Mouse (Mus musculus): ENCODE results near the gene Secisbp2l. TPM values are rescaled to one million over a fixed set of nuclear protein-coding genes. Genes with fewer than 3 reads are reported as not detected.

Gene Secisbp2l
- polyA plus RNA-seq, 1 experiment from 2014 or later, result 16.9 TPM

GRCm38 (mm10) chr2:125706510-125706921 is 76.2 kb downstream of the Secisbp2l start:
- no peak for DNase-seq (ENCODE audit: low spot score)

- no peak for DNase-seq (ENCODE audit: low spot score)
These were observed 77.6 kb downstream of the Secisbp2l start for GRCm38 (mm10) chr2:125704907-125705631.

- DNase-seq (ENCODE audit: low spot score), result no peak
These were observed 79.8 kb downstream of the Secisbp2l start for GRCm38 (mm10) chr2:125702851-125703250.

- no peak for DNase-seq (ENCODE audit: low spot score)
These were observed 81.1 kb downstream of the Secisbp2l start for GRCm38 (mm10) chr2:125701606-125702005.

GRCm38 (mm10) chr2:125696219-125696618 is 86.5 kb downstream of the Secisbp2l start:
- DNase-seq (ENCODE audit: low spot score), result no peak

GRCm38 (mm10) chr2:125694798-125695197 is 87.9 kb downstream of the Secisbp2l start:
- DNase-seq (ENCODE audit: low spot score), result no peak

- no peak for DNase-seq (ENCODE audit: low spot score)
These were observed 90.7 kb downstream of the Secisbp2l start for GRCm38 (mm10) chr2:125692010-125692409.

Other genes starting within 250 kb of the Secisbp2l start
- 7.0 and 7.5 TPM in 2 replicates for gene Cep152, start 157.8 kb downstream of the Secisbp2l start, polyA plus RNA-seq (2015; fragmentation: Nextera tagmentation; extraction: Ambion mirVana)
- 89.0 and 97.5 TPM in 2 replicates for gene Eid1, start 109.8 kb downstream of the Secisbp2l start, polyA plus RNA-seq (2015; fragmentation: Nextera tagmentation; extraction: Ambion mirVana)
- 0.41 and 0.81 TPM in 2 replicates for gene Shc4, start 58.7 kb downstream of the Secisbp2l start, polyA plus RNA-seq (2015; fragmentation: Nextera tagmentation; extraction: Ambion mirVana)
- gene Galk2, start 76.2 kb upstream of the Secisbp2l start, polyA plus RNA-seq (2015; fragmentation: Nextera tagmentation; extraction: Ambion mirVana), result 41.4 and 45.5 TPM in 2 replicates
- gene Cops2, start 76.3 kb upstream of the Secisbp2l start, polyA plus RNA-seq (2015; fragmentation: Nextera tagmentation; extraction: Ambion mirVana), result 52.3 and 54.1 TPM in 2 replicates

Measured in thymus, postnatal 0 days (tissue).